Mouse (Mus musculus) lung, embryonic 16.5 days (tissue): Measurements from ENCODE around the gene Stxbp3. TPM values are rescaled to one million over a fixed set of nuclear protein-coding genes. Genes with fewer than 3 reads are reported as not detected.
A peak's percentile ranks its signal among the peaks of the same experiment; 100 is the strongest.

Source experiments
- ATAC-seq: fragments of 200-750 bp; cut with Nextera tagmentation; 2 replicates; pipeline ENCODE4 v1.8.0; 2017; ENCODE audit warnings: low read depth, mild to moderate bottlenecking, moderate library complexity
- H3K27ac ChIP-seq: fragments of 300-500 bp; sonication (generic); 2 replicates; pipeline ENCODE4 v1.5.1; 2014; ENCODE audit warnings: mild to moderate bottlenecking, control low read depth, low read length
- H3K27me3 ChIP-seq: fragments of 300-500 bp; sonication (generic); 2 replicates; pipeline ENCODE4 v1.6.1; 2014; ENCODE audit warnings: low read depth, low read length, mixed read lengths; ENCODE audit not compliant: control insufficient read depth, insufficient read depth
- H3K36me3 ChIP-seq: fragments of 300-500 bp; sonication (generic); 2 replicates; pipeline ENCODE4 v1.6.1; 2014; ENCODE audit warnings: low read length; ENCODE audit not compliant: control insufficient read depth, insufficient read depth
- H3K4me1 ChIP-seq: fragments of 300-500 bp; sonication (generic); replicated peaks from 2 replicates; pipeline ENCODE4 v1.6.1; 2014; ENCODE audit warnings: low read length, mixed read lengths; ENCODE audit not compliant: control insufficient read depth, insufficient read depth
- H3K4me2 ChIP-seq: fragments of 300-500 bp; sonication (generic); 2 replicates; pipeline ENCODE4 v1.6.1; 2014; ENCODE audit warnings: low read depth, low read length, control low read depth
- H3K4me3 ChIP-seq: fragments of 300-500 bp; sonication (generic); 2 replicates; pipeline ENCODE4 v1.5.1; 2014; ENCODE audit warnings: mild to moderate bottlenecking, low read length, control low read depth
- H3K9ac ChIP-seq: fragments of 300-500 bp; sonication (generic); 2 replicates; pipeline ENCODE4 v1.6.1; 2014; ENCODE audit warnings: low read length, control low read depth
- H3K9me3 ChIP-seq: fragments of 300-500 bp; sonication (generic); 2 replicates; pipeline ENCODE4 v1.6.1; 2016; ENCODE audit warnings: low read length; ENCODE audit not compliant: control insufficient read depth
- WGBS: fragments of 180-500 bp; shearing (Covaris S2); extraction: QIAGEN DNeasy Blood & Tissue Kit; methylation state at CpG from one replicate; pipeline ENCODE4 v1.1.7; 2014; 5-methylcytosine and 5-hydroxymethylcytosine counted together
- polyA plus RNA-seq: library from polyadenylated mRNA; unstranded; fragments of >200 nt; fragmentation: Nextera tagmentation; extraction: Ambion mirVana; gene quantifications from 2 replicates; pipeline ENCODE4 v1.2.1, GENCODE M21; 2015

Stxbp3 gene
- polyA plus RNA-seq, 1 experiment from 2014 or later, result 50.7 TPM

- 88% methylated on average over 7 of the region's 7 CpGs for WGBS
Measured at GRCm38 (mm10) chr3:108795554-108796299, 44.6 kb downstream of the Stxbp3 start.

GRCm38 (mm10) chr3:108794780-108795179 is 45.5 kb downstream of the Stxbp3 start:
- H3K4me1 ChIP-seq, result no peaks in the 10 kb centered on the region
- no peaks in the 10 kb centered on the region for H3K9me3 ChIP-seq
- no peaks in the 10 kb centered on the region for H3K27me3 ChIP-seq
- 82% methylated on average over 9 of the region's 9 CpGs for WGBS
- H3K4me3 ChIP-seq, result no peak overlapping the region
- H3K27ac ChIP-seq, result no peak overlapping the region
- no peak overlapping the region for H3K9ac ChIP-seq
- no peak overlapping the region for H3K4me2 ChIP-seq
- H3K36me3 ChIP-seq, result peaks cover 31% of the 10 kb centered on the region
- ATAC-seq, result no peak

More at GRCm38 (mm10) chr3:108795554-108796299, 44.6 kb downstream of the Stxbp3 start:
- no peak overlapping the region for H3K27ac ChIP-seq
- ATAC-seq, result no peak
- no peak overlapping the region for H3K9ac ChIP-seq
- no peaks in the 10 kb centered on the region for H3K27me3 ChIP-seq
- peaks cover 36% of the 10 kb centered on the region for H3K36me3 ChIP-seq
- H3K9me3 ChIP-seq, result no peaks in the 10 kb centered on the region
- no peak overlapping the region for H3K4me3 ChIP-seq
- H3K4me1 ChIP-seq, result no peaks in the 10 kb centered on the region
- no peak overlapping the region for H3K4me2 ChIP-seq

GRCm38 (mm10) chr3:108792420-108792819 is 47.9 kb downstream of the Stxbp3 start:
- H3K36me3 ChIP-seq, result peaks cover 25% of the 10 kb centered on the region
- no peak overlapping the region for H3K4me3 ChIP-seq
- peaks cover 7% of the 10 kb centered on the region for H3K4me1 ChIP-seq
- no peak overlapping the region for H3K4me2 ChIP-seq
- H3K27ac ChIP-seq, result no peak overlapping the region
- H3K27me3 ChIP-seq, result no peaks in the 10 kb centered on the region
- H3K9ac ChIP-seq, result no peak overlapping the region
- no peak for ATAC-seq
- H3K9me3 ChIP-seq, result no peaks in the 10 kb centered on the region

- Histone ChIP-seq H3K4me3 (no peak overlapping the region), H3K4me1 (peaks cover 7% of the 10 kb centered on the region), H3K9me3 (no peaks in the 10 kb centered on the region), H3K9ac (no peak overlapping the region), H3K27ac (no peak overlapping the region), H3K4me2 (no peak overlapping the region), H3K27me3 (no peaks in the 10 kb centered on the region), H3K36me3 (peaks cover 21% of the 10 kb centered on the region)
- WGBS, result 58% methylated on average over 7 of the region's 7 CpGs
- no peak for ATAC-seq
Measured at GRCm38 (mm10) chr3:108791054-108791706, 49.1 kb downstream of the Stxbp3 start.

GRCm38 (mm10) chr3:108790499-108790898 is 49.8 kb downstream of the Stxbp3 start:
- no peaks in the 10 kb centered on the region for H3K27me3 ChIP-seq
- no peak overlapping the region for H3K4me2 ChIP-seq
- no peak overlapping the region for H3K27ac ChIP-seq
- H3K36me3 ChIP-seq, result peaks cover 18% of the 10 kb centered on the region
- 84% methylated on average over 3 of the region's 3 CpGs for WGBS
- no peaks in the 10 kb centered on the region for H3K9me3 ChIP-seq
- H3K4me3 ChIP-seq, result no peak overlapping the region
- H3K9ac ChIP-seq, result no peak overlapping the region
- ATAC-seq, result no peak
- H3K4me1 ChIP-seq, result peaks cover 7% of the 10 kb centered on the region

- no peak for ATAC-seq
- WGBS, result 71% methylated on average over 5 of the region's 5 CpGs
Measured at GRCm38 (mm10) chr3:108789299-108789698, 51.0 kb downstream of the Stxbp3 start.

GRCm38 (mm10) chr3:108788455-108788794 is 51.9 kb downstream of the Stxbp3 start:
- Histone ChIP-seq H3K4me1 (peaks cover 7% of the 10 kb centered on the region), H3K4me2 (no peak overlapping the region), H3K9ac (no peak overlapping the region), H3K9me3 (peaks cover 4% of the 10 kb centered on the region), H3K4me3 (no peak overlapping the region), H3K36me3 (peaks cover 10% of the 10 kb centered on the region), H3K27me3 (no peaks in the 10 kb centered on the region), H3K27ac (no peak overlapping the region)
- peak; percentile 46 for ATAC-seq
- WGBS, result 73% methylated on average over 4 of the region's 4 CpGs

More at GRCm38 (mm10) chr3:108789299-108789698, 51.0 kb downstream of the Stxbp3 start:
- peaks cover 7% of the 10 kb centered on the region for H3K4me1 ChIP-seq
- H3K4me2 ChIP-seq, result no peak overlapping the region
- H3K27me3 ChIP-seq, result no peaks in the 10 kb centered on the region
- H3K4me3 ChIP-seq, result no peak overlapping the region
- H3K27ac ChIP-seq, result no peak overlapping the region
- H3K9ac ChIP-seq, result no peak overlapping the region
- H3K9me3 ChIP-seq, result peaks cover 4% of the 10 kb centered on the region
- peaks cover 15% of the 10 kb centered on the region for H3K36me3 ChIP-seq

- H3K9me3 ChIP-seq, result peaks cover 4% of the 10 kb centered on the region
- peaks cover 8% of the 10 kb centered on the region for H3K36me3 ChIP-seq
- no peaks in the 10 kb centered on the region for H3K27me3 ChIP-seq
- 43% methylated on average over 12 of the region's 12 CpGs for WGBS
- ATAC-seq, result peak; percentile 42
- peaks cover 7% of the 10 kb centered on the region for H3K4me1 ChIP-seq
- H3K4me2 ChIP-seq, result no peak overlapping the region
- no peak overlapping the region for H3K9ac ChIP-seq
- H3K27ac ChIP-seq, result no peak overlapping the region
- no peak overlapping the region for H3K4me3 ChIP-seq
Measured at GRCm38 (mm10) chr3:108787754-108788454, 52.4 kb downstream of the Stxbp3 start.

GRCm38 (mm10) chr3:108786520-108786919 is 53.8 kb downstream of the Stxbp3 start:
- 67% methylated on average over 6 of the region's 6 CpGs for WGBS
- no peak for ATAC-seq
- Histone ChIP-seq H3K27ac (no peak overlapping the region), H3K4me2 (no peak overlapping the region), H3K27me3 (no peaks in the 10 kb centered on the region), H3K4me3 (no peak overlapping the region), H3K9me3 (peaks cover 4% of the 10 kb centered on the region), H3K36me3 (0 out of 2 replicates have a peak, but pooled peaks cover 2% of the 10 kb centered on the region), H3K4me1 (peaks cover 15% of the 10 kb centered on the region), H3K9ac (no peak overlapping the region)
